Mouse (Mus musculus): ENCODE measurements around the gene Fgf14.
"Not testable (repeated sequence)": the region's sequence is repeated elsewhere in the genome, so short reads cannot be mapped to it uniquely, and the experiment has no call there.

The Fgf14 gene

GRCm38 (mm10) chr14:124195331-124195730 is 481.6 kb downstream of the Fgf14 start:
- DNase-seq (ENCODE audit: low spot score in 2 of 2), result no peak

- no peak for DNase-seq (ENCODE audit: low spot score in 2 of 2)
These were observed 484.1 kb downstream of the Fgf14 start for GRCm38 (mm10) chr14:124192815-124193142.

GRCm38 (mm10) chr14:124191913-124192814 is 484.8 kb downstream of the Fgf14 start:
- no peak for DNase-seq (ENCODE audit: low spot score in 2 of 2)

- no peak for DNase-seq (ENCODE audit: low spot score in 2 of 2)
These were observed 496.7 kb downstream of the Fgf14 start for GRCm38 (mm10) chr14:124180265-124180664.

- no peak for DNase-seq (ENCODE audit: low spot score in 2 of 2)
These were observed 502.8 kb downstream of the Fgf14 start for GRCm38 (mm10) chr14:124174111-124174510.

- DNase-seq (ENCODE audit: low spot score in 2 of 2), result no peak
These were observed 513.2 kb downstream of the Fgf14 start for GRCm38 (mm10) chr14:124163618-124164185.

GRCm38 (mm10) chr14:124147378-124147777 is 529.5 kb downstream of the Fgf14 start:
- DNase-seq (ENCODE audit: low spot score in 2 of 2), result no peak

- no peak for DNase-seq (ENCODE audit: low spot score in 2 of 2)
These were observed 569.6 kb downstream of the Fgf14 start for GRCm38 (mm10) chr14:124107205-124107873.

GRCm38 (mm10) chr14:124083126-124083525 is 593.8 kb downstream of the Fgf14 start:
- DNase-seq (ENCODE audit: low spot score in 2 of 2), result no peak

- no peak for DNase-seq (ENCODE audit: low spot score in 2 of 2)
These were observed 632.9 kb downstream of the Fgf14 start for GRCm38 (mm10) chr14:124044016-124044415.

- DNase-seq (ENCODE audit: low spot score in 2 of 2), result no peak
These were observed 636.3 kb downstream of the Fgf14 start for GRCm38 (mm10) chr14:124040651-124041050.

GRCm38 (mm10) chr14:124037434-124037833 is 639.5 kb downstream of the Fgf14 start:
- no peak for DNase-seq (ENCODE audit: low spot score in 2 of 2)

- no peak for DNase-seq (ENCODE audit: low spot score in 2 of 2)
These were observed 640.2 kb downstream of the Fgf14 start for GRCm38 (mm10) chr14:124036575-124037205.

GRCm38 (mm10) chr14:124033302-124033701 is 643.6 kb downstream of the Fgf14 start:
- DNase-seq (ENCODE audit: low spot score in 2 of 2), result not testable (repeated sequence)

GRCm38 (mm10) chr14:124027886-124028670 is 648.8 kb downstream of the Fgf14 start:
- DNase-seq (ENCODE audit: low spot score in 2 of 2), result no peak

GRCm38 (mm10) chr14:123990591-123991195 is 686.2 kb downstream of the Fgf14 start:
- no peak for DNase-seq (ENCODE audit: low spot score in 2 of 2)

- no peak for DNase-seq (ENCODE audit: low spot score in 2 of 2)
These were observed 708.9 kb downstream of the Fgf14 start for GRCm38 (mm10) chr14:123967996-123968395.

- no peak for DNase-seq (ENCODE audit: low spot score in 2 of 2)
These were observed 710.4 kb downstream of the Fgf14 start for GRCm38 (mm10) chr14:123966531-123966930.
